Mouse (Mus musculus) spleen, adult 18-20 months (tissue): Measurements from ENCODE around the gene Mus81.
"Not testable (repeated sequence)": the region's sequence is repeated elsewhere in the genome, so short reads cannot be mapped to it uniquely, and the experiment has no call there.

Source experiments
- DNase-seq, 2 experiments: peaks; one replicate each; pipeline ENCODE4 v3.0.0; 2022; ENCODE audit warnings: mixed read lengths in 2 of 2

Mus81 gene

GRCm38 (mm10) chr19:5490898-5491708 is 2.9 kb upstream of the Mus81 start:
- DNase-seq = peak; percentile 84

DNA sequence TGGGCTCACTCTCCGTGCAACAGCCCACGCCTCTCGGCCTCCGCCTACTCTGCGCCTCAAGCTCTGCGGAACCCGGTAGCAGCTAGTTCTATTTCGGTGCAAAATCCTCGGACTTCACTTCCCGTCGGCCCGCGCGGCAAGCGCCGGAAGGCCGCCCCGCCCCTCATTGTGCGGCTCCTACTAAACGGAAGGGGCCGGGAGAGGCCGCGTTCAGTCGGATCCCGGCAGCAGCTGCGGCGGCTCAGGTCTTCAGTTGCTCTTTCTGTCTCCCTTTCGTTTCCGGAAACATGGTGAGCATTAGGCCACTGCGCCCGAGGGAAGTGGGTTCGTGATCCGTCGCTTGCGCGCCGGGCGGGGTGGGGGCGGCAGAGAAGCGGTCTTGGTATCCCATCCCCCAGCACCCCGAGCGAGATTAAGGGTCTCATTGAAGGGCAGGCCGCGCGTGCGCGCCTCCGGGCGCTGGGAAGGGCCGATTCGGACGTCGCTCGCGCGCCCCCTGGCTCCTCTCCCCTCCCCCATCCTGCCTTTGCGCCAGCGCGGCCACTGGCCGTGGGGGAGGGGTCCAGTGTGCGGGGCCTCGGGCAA is 2.2 kb upstream of the Mus81 start, which contains the start of gene Cfl1:
Gene Cfl1, plus strand, starts transcription at position 143 of the 585 bp plus-strand sequence.
- DNase-seq = peak; percentile 92 to 94

DNA sequence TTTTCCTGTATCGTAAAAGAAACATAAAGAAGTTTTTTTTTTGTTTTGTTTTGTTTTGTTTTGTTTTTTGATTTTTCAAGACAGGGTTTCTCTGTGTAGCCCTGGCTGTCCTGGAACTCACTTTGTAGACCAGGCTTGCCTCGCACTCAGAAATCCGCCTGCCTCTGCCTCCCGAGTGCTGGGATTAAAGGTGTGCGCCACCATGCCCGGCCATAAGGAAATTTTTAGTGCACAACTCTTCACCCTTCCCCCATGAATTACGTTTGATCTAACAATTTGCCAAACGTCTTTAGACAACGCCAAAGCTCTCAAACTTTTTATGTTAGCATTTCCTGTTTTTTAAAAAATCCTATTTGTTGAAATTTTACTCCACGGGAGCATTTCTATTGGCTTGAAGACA is 1.5 kb upstream of the Mus81 start:
- DNase-seq = not testable (repeated sequence)

DNA sequence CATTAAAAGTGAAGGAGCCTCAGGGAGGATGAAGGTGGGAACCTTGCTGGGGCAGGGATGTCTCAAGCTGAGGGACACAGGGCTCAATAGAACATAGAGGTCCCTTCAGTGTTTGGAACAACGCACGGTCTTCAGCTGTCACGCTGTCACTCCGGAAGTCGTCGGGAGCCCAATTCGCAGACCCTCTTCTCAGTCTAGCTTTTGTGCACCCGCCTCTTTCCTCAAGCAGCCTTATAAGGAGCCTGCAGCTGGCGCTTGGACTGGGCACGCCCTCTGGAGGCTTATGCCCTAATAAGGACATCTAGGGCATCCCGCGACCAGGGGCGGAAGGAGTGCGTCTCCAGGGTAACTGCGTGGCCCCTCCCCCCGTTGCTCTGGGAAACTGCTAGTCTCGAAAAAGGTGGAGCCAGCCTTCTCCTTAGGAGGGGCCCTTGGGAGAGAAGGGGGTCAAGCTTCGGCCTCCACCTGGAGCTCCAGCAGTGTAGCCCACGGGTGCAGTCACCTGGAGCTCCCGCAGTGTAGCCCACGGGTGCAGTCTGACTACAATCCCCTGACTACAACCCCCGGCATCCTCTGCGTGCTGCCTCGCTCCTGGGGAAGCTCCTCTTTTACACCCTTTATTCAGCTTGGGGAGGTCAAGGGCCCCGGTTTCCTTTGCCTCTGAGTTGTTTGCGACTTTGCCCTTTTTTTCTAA is 823 bp upstream of the Mus81 start:
- peak; percentile 95 to 96 for DNase-seq

DNA sequence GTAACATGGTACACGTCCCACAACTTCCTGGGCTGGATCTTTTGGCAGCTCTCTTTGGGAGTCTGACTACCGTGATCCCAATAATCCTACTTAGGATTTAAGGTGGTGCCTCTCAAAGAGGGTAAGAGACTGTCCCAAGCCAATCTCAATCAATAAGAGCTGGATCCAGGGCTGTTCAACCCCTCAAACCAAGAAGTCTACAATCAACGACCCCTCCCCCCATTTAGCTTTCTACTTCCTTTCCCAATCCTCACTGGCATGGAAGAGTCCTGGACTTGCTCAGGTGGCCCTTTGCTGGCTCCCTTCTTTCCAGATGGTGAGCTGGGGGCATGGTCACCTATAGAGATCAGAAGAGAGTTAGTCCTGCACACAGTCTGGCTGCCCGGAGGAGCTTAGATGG is 1.4 kb downstream of the Mus81 start:
- no peak for DNase-seq

GRCm38 (mm10) chr19:5486286-5486685 is 1.9 kb downstream of the Mus81 start:
- DNase-seq = no peak

DNA sequence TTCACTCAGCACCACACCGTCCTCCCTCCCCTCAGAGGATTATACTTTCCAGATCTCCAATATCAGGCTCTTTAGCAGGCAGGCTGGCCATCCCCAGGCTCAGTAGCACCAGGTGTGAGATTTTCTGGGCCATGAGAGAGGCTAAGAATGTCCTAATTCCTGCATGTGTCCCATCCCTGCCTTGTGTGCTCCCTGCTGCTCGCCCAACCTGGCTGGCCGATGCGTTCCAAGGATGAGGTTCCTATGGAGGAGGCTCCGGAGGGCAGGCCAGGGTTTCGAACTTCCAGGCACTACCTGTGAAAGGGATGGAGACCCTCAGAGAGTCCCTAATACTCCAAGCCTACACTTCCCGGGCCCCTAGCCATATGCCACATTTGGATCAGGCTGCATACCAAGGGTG is 2.4 kb downstream of the Mus81 start:
- no peak for DNase-seq

DNA sequence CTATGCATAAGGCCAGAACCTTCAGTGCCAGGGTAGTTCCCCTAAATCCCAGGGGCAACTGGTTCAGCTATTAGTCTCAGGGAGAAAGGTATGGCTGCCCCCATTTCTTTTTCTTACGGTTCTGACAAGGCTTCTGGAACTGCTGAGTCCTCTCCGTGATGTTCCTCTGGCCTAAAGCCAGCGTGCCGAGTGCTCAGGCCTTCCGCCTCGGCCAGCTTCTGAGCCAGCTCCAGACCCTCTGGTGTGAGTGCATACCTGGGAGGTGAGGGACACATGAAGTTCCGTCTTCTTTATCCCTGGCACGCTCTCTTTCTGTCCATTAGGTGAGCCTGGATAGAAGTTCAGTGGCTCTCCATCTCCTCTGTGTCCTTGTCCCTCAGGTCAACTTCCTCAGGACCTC is 2.8 kb downstream of the Mus81 start:
- DNase-seq = no peak

GRCm38 (mm10) chr19:5484496-5484895 is 3.7 kb downstream of the Mus81 start:
- DNase-seq = no peak

DNA sequence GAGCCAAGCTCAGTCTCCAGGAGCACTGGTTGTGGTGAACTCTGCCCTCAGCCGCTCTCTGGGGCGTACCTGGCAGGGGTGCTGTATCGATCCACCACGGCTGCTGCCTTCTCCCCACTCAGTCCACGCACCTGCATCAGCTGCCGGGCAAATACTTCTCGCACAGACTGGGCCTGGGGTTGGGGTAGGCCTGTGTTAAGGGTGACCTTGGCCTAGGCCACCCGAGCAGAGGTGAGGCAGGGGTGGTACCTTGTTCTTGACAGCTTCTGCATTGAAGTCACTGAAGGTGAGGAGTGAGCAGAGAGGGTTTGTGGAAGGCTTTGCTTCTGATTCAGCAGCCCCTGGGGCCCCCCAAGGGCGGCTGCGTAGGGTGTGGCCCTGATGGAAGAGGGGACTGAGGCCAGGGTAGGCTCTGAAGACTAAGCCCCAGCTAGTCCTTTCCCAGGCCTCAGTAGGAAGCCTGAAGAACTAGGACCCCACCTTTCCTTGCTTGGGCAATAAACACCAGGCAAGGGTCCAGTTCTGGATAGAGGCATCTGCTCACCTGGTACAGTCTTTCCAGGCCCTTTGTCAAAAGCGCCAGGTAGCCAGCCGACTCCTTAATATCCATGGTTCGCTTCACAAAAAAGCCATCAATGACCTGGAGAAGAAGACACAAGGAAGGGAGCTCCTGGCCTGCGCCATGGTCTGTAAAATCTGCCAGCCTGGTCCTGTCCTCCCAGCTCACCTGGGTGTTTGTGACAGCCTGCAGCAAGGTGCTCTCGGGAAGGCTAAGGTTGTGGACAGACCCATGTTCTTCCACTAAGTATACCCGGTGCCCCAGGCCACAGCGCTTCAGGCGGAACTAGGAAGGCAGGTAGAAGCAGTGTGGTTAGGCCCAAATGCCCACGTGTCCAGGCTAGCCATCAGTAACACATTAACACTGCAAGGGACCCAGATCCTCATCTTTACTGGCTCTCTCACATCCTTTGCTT is 4.5 kb downstream of the Mus81 start:
- no peak for DNase-seq

- no peak for DNase-seq
Measured at GRCm38 (mm10) chr19:5481398-5481797, 6.8 kb downstream of the Mus81 start.

GRCm38 (mm10) chr19:5480016-5480415 is 8.2 kb downstream of the Mus81 start:
- no peak for DNase-seq

DNA sequence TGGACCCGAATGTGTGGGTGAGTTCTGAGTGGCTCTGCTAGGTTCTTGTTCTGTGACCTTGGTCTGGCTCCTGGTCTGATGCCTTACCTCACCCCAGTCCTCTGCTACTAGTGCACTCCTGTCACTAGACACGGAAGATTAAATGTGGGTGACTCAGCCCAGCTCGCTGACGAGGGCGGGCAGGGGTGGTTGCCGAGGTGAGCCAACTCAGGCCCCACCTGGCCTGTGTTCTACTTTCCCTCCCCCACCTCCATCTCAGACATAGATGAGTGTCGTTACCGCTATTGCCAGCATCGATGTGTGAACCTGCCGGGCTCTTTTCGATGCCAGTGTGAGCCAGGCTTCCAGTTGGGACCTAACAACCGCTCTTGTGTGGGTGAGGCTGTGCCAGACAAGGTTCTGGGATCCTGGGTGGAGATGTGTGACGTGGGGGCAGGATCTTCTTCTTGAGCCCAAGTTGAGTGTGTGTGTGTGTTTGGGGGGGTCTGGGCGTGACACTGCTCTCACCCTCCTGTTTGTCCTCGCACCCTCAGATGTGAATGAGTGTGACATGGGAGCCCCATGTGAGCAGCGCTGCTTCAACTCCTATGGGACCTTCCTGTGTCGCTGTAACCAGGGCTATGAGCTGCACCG is 10.4 kb downstream of the Mus81 start:
- DNase-seq = no peak

GRCm38 (mm10) chr19:5477004-5477667 is 11.1 kb downstream of the Mus81 start:
- no peak for DNase-seq

GRCm38 (mm10) chr19:5475069-5475714 is 13.0 kb downstream of the Mus81 start:
- DNase-seq = no peak

DNA sequence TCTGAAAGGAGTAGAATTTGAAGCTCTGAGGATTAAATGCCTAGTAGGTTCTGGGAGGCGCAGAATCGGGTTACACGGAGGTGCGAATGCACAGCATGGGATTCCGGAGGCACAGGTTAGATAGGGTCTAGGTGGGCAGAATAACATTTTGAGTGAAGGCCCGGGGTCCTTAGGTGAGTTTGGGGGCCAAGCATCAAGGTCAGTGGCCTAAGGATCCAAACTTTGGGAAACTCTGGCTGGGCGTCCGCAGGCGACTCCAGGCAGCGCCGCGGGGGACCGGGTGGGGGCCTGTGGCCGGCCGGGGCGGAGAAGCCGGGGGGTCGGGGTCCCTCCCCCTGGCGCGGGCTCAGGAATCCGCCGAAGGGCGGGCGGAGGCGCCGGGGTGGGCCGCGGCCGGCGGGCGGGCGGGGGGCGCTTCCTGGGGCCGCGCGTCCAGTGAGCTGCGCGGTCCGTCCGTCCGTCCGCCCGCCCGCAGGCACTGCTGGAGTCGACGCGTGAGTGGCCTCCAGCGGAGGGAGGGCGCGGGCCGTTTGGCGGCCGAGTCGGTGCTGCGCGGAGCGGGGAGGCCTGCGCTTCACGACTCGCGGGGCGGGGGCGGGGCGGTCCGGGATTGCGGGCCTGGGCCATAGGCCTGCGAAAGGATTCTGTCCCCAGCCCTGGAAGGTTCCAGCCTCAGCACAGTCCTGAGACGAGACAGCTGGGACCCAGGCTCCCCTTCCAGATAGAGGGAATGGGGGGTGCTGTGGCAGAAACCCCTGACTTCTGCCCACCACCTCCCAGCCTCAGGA is 13.7 kb downstream of the Mus81 start:
- DNase-seq = no peak

DNA sequence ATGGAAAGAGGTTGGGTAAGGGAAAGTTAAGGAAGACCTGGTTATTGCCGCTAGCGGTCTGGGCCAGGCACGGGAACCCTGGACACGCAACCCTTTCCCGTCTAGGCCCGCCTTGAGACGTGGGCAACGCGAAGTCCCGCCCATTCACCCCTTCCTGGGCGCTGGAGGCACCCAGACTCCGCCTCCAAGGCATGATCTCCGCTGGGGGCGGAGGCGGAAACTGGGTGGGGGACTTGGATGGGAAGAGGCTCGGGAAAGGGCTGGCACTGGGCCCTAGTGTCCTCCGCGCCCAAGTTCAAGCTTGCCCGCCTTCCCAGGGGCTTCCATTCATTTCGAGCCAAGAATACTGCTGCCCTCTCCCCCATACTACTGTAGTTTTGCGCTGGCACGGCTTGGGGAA is 14.5 kb downstream of the Mus81 start, which contains the start of gene Efemp2:
Gene Efemp2, plus strand, starts transcription at position 235 of the 400 bp plus-strand sequence.
- DNase-seq = peak; percentile 42 to 43

DNA sequence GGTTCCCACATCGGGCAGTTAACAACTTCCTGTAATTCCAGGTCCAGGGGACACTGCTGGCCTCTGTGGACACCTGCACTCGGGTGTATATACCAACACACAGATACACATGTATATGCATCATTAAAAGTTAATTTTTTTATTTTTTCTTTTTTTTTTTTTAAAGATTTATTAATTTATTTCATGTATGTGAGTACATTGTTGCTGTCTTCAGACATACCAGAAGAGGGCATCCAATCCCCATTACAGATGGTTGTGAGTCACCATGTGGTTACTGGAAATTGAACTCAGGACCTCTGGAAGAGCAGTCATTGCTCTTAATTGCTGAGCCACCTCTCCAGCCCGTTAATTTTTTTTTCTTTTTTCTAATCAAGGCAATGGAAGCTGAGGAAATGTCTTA is 15.3 kb downstream of the Mus81 start:
- DNase-seq = no peak

DNA sequence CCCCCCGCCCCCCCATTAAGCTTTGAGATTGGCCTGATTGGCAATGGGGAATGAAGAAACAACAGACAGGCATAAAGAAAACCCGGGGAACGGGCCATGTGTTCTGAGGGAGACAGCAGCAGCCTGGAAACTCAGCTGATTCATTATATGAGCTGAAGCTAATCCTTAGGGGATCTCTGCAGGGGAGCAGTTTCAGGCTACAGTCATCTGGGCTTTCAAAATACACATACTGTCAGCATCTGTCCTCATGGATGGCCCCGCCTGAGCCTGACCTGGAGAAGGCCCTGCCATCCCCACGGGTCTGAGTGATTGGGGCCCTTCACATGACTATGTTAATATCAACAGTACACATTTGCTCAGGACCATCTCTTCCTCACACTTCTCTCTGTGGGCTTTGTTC is 16.4 kb downstream of the Mus81 start:
- no peak for DNase-seq

- no peak for DNase-seq
Measured at GRCm38 (mm10) chr19:5468374-5468773, 19.8 kb downstream of the Mus81 start, which contains the start of gene Ctsw. Gene Ctsw (minus strand): TSS chr19:5468507.
